ENCODE assay signal across 20 mouse cellular contexts in genomic region chr8:120026199-120026598, GRCm38 (mm10). TPM values are rescaled to one million over a fixed set of nuclear protein-coding genes. Genes with fewer than 3 reads are reported as not detected.
A peak's percentile ranks its signal among the peaks of the same experiment; 100 is the strongest.
DNase-seq lines count a peak whose midpoint lies in the region; ATAC-seq and TF ChIP-seq lines count a peak whose summit lies in the region.
"Had no signal": no experiment of that assay in that cellular context is flagged by ENCODE, and none has a peak within 500 bp of the region (broad histone marks: within the 10 kb centered on the region; RNA-seq: fewer than 3 reads in every experiment).

No protein-coding gene starts in this region.

- H3K4me1 ChIP-seq in MEL (ENCODE audit: control insufficient read depth in 1 of 2, insufficient read depth in 2 of 2, low read length in 2 of 2) = peaks cover 0 to 13% of the 10 kb centered on the region in 2 experiments; a peak in 3 of 4 replicates
- H3K4me1 ChIP-seq in forebrain, embryonic 10.5 days = peaks cover 22% of the 10 kb centered on the region
- no peaks in the 10 kb centered on the region for H3K4me1 ChIP-seq in lung, postnatal 0 days (ENCODE audit: insufficient read depth, low read depth, low read length)
- H3K4me1 ChIP-seq: forebrain, embryonic 15.5 days; hindbrain, embryonic 15.5 days had no signal

- no peak for TF ChIP-seq RAD21 in MEL (IDR thresholded peaks at IDR 0.05; ENCODE audit: low read depth, low read length)

- no peak for TF ChIP-seq CTCF in MEL (IDR thresholded peaks at IDR 0.05 in 2 of 3, conservative IDR thresholded peaks at IDR 0.05 in 1 of 3; ENCODE audit: control insufficient read depth in 1 of 3, insufficient read depth in 1 of 3, low read depth in 2 of 3, low read length in 3 of 3, poor library complexity in 1 of 3, severe bottlenecking in 1 of 3)
- TF ChIP-seq CTCF in lung, postnatal 0 days (IDR thresholded peaks at IDR 0.05) = no peak

- DNase-seq in 416B (ENCODE audit: low read depth) (peak; percentile 6), MEL (ENCODE audit: low read depth, low spot score) (peak; percentile 63)
- no peak for DNase-seq in thymus, postnatal 36 days
- no peak for DNase-seq in forebrain, embryonic 10.5 days (ENCODE audit: extremely low spot score, low spot score)
- no peak for DNase-seq in lung, postnatal 0 days (ENCODE audit: low spot score)
- DNase-seq: adrenal gland, adult 2 months; adrenal gland, postnatal 25 days; cerebellum, adult 2 months; embryo, embryonic 11 days; gastrocnemius, postnatal 14 days; heart, postnatal 36 days had no signal

- H3K9ac ChIP-seq in MEL (ENCODE audit: control insufficient read depth, low read depth, low read length, poor library complexity, severe bottlenecking) = no peak overlapping the region
- no peak overlapping the region for H3K9ac ChIP-seq in lung, postnatal 0 days (replicated peaks; ENCODE audit: low read depth)
- H3K9ac ChIP-seq: embryonic facial prominence, embryonic 15.5 days; forebrain, embryonic 15.5 days; heart, embryonic 12.5 days; hindbrain, embryonic 15.5 days had no signal

- TF ChIP-seq EP300 in MEL (IDR thresholded peaks at IDR 0.05; ENCODE audit: low read depth in 1 of 2, low read length in 2 of 2) = peak; percentile 86 to 93
- no peak for TF ChIP-seq EP300 in lung, postnatal 0 days (IDR thresholded peaks at IDR 0.05)

- no peaks in the 10 kb centered on the region for H3K79me2 ChIP-seq in MEL (ENCODE audit: control insufficient read depth, insufficient read depth, low read length, poor library complexity)

- no peak overlapping the region for H3K27ac ChIP-seq in MEL (ENCODE audit: control insufficient read depth, low read depth, low read length)
- H3K27ac ChIP-seq in forebrain, embryonic 10.5 days = no peak overlapping the region
- H3K27ac ChIP-seq in lung, postnatal 0 days (ENCODE audit: low read length) = no peak overlapping the region
- H3K27ac ChIP-seq: embryonic facial prominence, embryonic 15.5 days; forebrain, embryonic 15.5 days; hindbrain, embryonic 15.5 days had no signal

- no peak for TF ChIP-seq POLR2A in MEL (IDR thresholded peaks at IDR 0.05; ENCODE audit: control insufficient read depth in 1 of 2, insufficient read depth in 1 of 2, low read depth in 1 of 2, low read length in 2 of 2, poor library complexity in 1 of 2)

- no peaks in the 10 kb centered on the region for H3K9me3 ChIP-seq in MEL (replicated peaks; ENCODE audit: insufficient read depth, low read length)
- H3K9me3 ChIP-seq in forebrain, embryonic 10.5 days = no peaks in the 10 kb centered on the region
- no peaks in the 10 kb centered on the region for H3K9me3 ChIP-seq in lung, postnatal 0 days (ENCODE audit: low read length)
- H3K9me3 ChIP-seq: embryonic facial prominence, embryonic 15.5 days; forebrain, embryonic 15.5 days; hindbrain, embryonic 15.5 days had no signal

- H3K36me3 ChIP-seq in MEL (ENCODE audit: control insufficient read depth in 1 of 2, insufficient read depth in 2 of 2, low read length in 2 of 2) = peaks cover 0 to 10% of the 10 kb centered on the region in 2 experiments; a peak in 2 of 4 replicates
- H3K36me3 ChIP-seq in forebrain, embryonic 10.5 days (replicated peaks) = no peaks in the 10 kb centered on the region
- H3K36me3 ChIP-seq in lung, postnatal 0 days (ENCODE audit: insufficient read depth, low read length) = no peaks in the 10 kb centered on the region
- H3K36me3 ChIP-seq: embryonic facial prominence, embryonic 15.5 days; forebrain, embryonic 15.5 days; hindbrain, embryonic 15.5 days had no signal

- H3K27me3 ChIP-seq in MEL (ENCODE audit: control insufficient read depth in 1 of 2, insufficient read depth in 2 of 2, low read length in 2 of 2) = no peaks in the 10 kb centered on the region
- no peaks in the 10 kb centered on the region for H3K27me3 ChIP-seq in forebrain, embryonic 10.5 days (ENCODE audit: poor library complexity, severe bottlenecking)
- no peaks in the 10 kb centered on the region for H3K27me3 ChIP-seq in lung, postnatal 0 days (replicated peaks; ENCODE audit: insufficient read depth, low read length)
- H3K27me3 ChIP-seq: embryonic facial prominence, embryonic 15.5 days; forebrain, embryonic 15.5 days; hindbrain, embryonic 15.5 days; Patski had no signal

- H3K4me2 ChIP-seq in lung, postnatal 0 days (replicated peaks; ENCODE audit: low read depth, low read length) = no peak overlapping the region
- H3K4me2 ChIP-seq: embryonic facial prominence, embryonic 15.5 days; forebrain, embryonic 15.5 days; heart, embryonic 12.5 days; hindbrain, embryonic 15.5 days had no signal

- WGBS in forebrain, embryonic 10.5 days = 91% methylated on average over 5 of the region's 5 CpGs
- WGBS in lung, postnatal 0 days = 60% methylated on average over 5 of the region's 5 CpGs

- H3K4me3 ChIP-seq in MEL (ENCODE audit: control insufficient read depth in 1 of 2, insufficient read depth in 1 of 2, low read depth in 2 of 2, low read length in 2 of 2) = no peak overlapping the region
- no peak overlapping the region for H3K4me3 ChIP-seq in forebrain, embryonic 10.5 days
- no peak overlapping the region for H3K4me3 ChIP-seq in lung, postnatal 0 days (ENCODE audit: low read depth, low read length)
- H3K4me3 ChIP-seq: embryonic facial prominence, embryonic 15.5 days; erythroblast, embryonic 14.5 days; forebrain, embryonic 15.5 days; heart, embryonic 12.5 days; hindbrain, embryonic 15.5 days had no signal

- ATAC-seq in granulocyte monocyte progenitor cell, adult 5-6 weeks (replicated peaks; ENCODE audit: poor library complexity, severe bottlenecking) = peak; percentile 16; the same call in 1 of the 2 replicates
- peak; percentile 70 for ATAC-seq in megakaryocyte progenitor cell, adult 5-6 weeks (replicated peaks; ENCODE audit: poor library complexity)
- no peak for ATAC-seq in lung, postnatal 0 days
- ATAC-seq: activated CD4-positive, CD25-positive, alpha-beta regulatory T cell, adult 4 months; forebrain, embryonic 15.5 days; Patski had no signal

TF ChIP-seq in MEL, 35 proteins besides CTCF, POLR2A, EP300 and RAD21:
- TF ChIP-seq ELF1 (IDR thresholded peaks at IDR 0.05; ENCODE audit: low read depth, low read length) (no peak), USF1 (IDR thresholded peaks at IDR 0.05; ENCODE audit: low read depth, low read length) (peak; percentile 76), MYC (IDR thresholded peaks at IDR 0.05; ENCODE audit: low read depth, low read length) (peak; percentile 51; the same call in 1 of the 2 replicates), SIN3A (IDR thresholded peaks at IDR 0.05; ENCODE audit: low read length) (peak; percentile 61; the same call in 1 of the 2 replicates), BHLHE40 (IDR thresholded peaks at IDR 0.05; ENCODE audit: borderline replicate concordance, low read depth, low read length) (peak; percentile 84), ZKSCAN1 (IDR thresholded peaks at IDR 0.05; ENCODE audit: low read depth, low read length) (no peak), KAT2A (conservative IDR thresholded peaks at IDR 0.05; ENCODE audit: low read depth, low read length) (no peak), ETS1 (IDR thresholded peaks at IDR 0.05; ENCODE audit: low read depth, low read length) (peak; percentile 72), UBTF (IDR thresholded peaks at IDR 0.05; ENCODE audit: borderline replicate concordance, insufficient read depth, low read depth, low read length) (no peak), GATA1 (IDR thresholded peaks at IDR 0.05; ENCODE audit: low read depth, low read length) (peak; percentile 92), RCOR1 (IDR thresholded peaks at IDR 0.05; ENCODE audit: low read depth, low read length) (peak; percentile 89), MAZ (IDR thresholded peaks at IDR 0.05; ENCODE audit: low read depth, low read length) (peak; percentile 29; the same call in 1 of the 2 replicates), TAL1 (IDR thresholded peaks at IDR 0.05; ENCODE audit: low read length) (peak; percentile 72), TCF12 (IDR thresholded peaks at IDR 0.05; ENCODE audit: low read depth, low read length) (peak; percentile 91), MYB (IDR thresholded peaks at IDR 0.05; ENCODE audit: low read depth, low read length) (peak; percentile 65; the same call in 1 of the 2 replicates)
TF ChIP-seq in MEL: peak in this region for 11.

RNA-seq across cellular contexts. Expression of gene Crispld2, which starts 34.0 kb away (rescaled TPM):
- 1.5 and 2.2 TPM in 2 replicates for total RNA-seq in MEL (2012; rRNA removed)
- polyA plus RNA-seq in MEL (2012; ENCODE audit: insufficient read depth in 1 of 2, insufficient read length in 2 of 2, low read depth in 1 of 2, low replicate concordance in 2 of 2, missing spikeins in 1 of 2) = 1 to 10 TPM in 1 of 2 experiments, not detected in 1; 1.7 TPM
- total RNA-seq in granulocyte monocyte progenitor cell, adult 5-6 weeks (2014; fragmentation: Nextera tagmentation) = not detected in 2 replicates
- total RNA-seq in granulocyte monocyte progenitor cell, adult 5-6 weeks (2017) = 0.73 and 1.7 TPM in 2 replicates
- 0.49 and 0.54 TPM in 2 replicates for total RNA-seq in megakaryocyte progenitor cell, adult 5-6 weeks (2015)
- total RNA-seq in megakaryocyte progenitor cell, adult 5-6 weeks (2017) = 0.51 and 0.92 TPM in 2 replicates
- polyA plus RNA-seq in forebrain, embryonic 10.5 days (2016; fragmentation: Nextera tagmentation; extraction: Ambion mirVana) = 2.4 and 2.5 TPM in 2 replicates
- 9.7 and 16.8 TPM in 2 replicates for polyA plus RNA-seq in lung, postnatal 0 days (2015; fragmentation: Nextera tagmentation; extraction: Ambion mirVana)
- polyA plus RNA-seq: activated CD4-positive, CD25-positive, alpha-beta regulatory T cell, adult 4 months; erythroblast, embryonic 14.5 days had no signal

Comparison
In these comparisons a context has a peak if more than half of its experiments do, and no peak if none do; other contexts are left out.
1. DNase-seq: peak in 416B (single experiment) and MEL (single experiment); none in thymus, postnatal 36 days (0 of 2), forebrain, embryonic 10.5 days (single experiment) and lung, postnatal 0 days (single experiment).